Mouse (Mus musculus) liver, adult (tissue): ENCODE measurements around the gene Mtmr11.

Source experiments
- GATA4 ChIP-seq: IDR thresholded peaks from 2 replicates; pipeline ENCODE4 v1.6.1; 2014; ENCODE audit warnings: mild to moderate bottlenecking, low read length; ENCODE audit not compliant: insufficient replicate concordance

Mtmr11 gene

GRCm38 (mm10) chr3:96181510-96182381 is 19.9 kb downstream of the Mtmr11 start:
- TF ChIP-seq GATA4, result no peak

DNA sequence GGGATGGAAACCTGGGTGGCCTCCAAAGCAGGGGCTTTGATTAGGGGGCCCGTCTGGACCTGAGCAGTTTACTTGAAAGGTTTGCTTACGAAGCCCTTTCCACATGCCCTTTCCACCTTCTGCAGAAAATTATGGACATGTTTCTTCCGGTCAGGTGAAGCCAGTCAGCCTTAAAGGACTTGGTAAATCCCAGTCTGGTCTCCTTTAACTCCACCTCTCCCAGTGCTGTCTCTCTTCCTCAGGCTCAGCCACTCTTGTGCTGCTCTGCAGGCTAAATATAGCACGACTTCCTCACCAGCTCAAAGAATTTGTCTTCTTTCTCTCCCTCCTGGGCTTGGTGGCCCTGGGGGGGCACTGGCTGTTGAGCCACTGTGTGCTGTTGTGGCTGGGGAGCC is 20.6 kb downstream of the Mtmr11 start:
- TF ChIP-seq GATA4, result no peak

DNA sequence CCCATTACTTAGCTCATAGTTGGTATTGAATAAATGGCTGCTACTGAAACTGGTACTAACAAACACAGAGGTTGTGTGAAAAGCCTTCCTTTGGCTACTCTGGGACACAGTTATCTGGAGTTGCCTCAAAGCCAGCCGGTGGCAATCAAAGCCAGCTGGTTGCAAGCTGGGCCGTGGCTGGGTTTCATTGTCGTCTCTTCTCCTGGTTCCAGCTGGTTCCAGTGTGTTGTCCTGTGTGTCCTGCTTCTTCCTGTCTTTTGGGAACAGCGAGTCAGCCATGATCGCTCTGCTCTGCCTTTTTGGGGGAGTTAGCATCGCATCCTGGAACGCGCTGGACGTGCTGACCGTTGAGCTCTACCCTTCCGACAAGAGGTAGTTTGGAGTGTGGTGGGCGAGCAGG is 31.2 kb downstream of the Mtmr11 start:
- no peak for TF ChIP-seq GATA4

DNA sequence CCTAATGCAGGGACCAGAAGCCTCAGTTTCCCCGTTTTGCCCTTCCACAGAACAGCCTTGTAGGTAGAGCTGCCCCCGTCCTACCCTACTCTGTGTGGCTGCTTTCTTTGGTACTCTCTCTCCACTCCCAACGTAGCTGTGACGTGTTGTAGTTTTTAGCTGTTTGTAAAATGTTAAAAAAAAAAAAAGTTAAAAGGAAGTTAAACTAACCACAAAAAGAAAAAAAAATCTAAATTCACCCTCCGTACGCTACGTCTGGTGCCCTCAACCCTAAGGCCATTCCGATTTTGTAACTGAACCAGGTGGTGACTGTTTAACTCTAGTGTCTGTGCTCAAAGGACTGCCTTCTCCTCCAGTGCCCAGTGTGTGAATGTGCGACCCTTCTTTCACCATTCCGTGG is 33.2 kb downstream of the Mtmr11 start:
- no peak for TF ChIP-seq GATA4

DNA sequence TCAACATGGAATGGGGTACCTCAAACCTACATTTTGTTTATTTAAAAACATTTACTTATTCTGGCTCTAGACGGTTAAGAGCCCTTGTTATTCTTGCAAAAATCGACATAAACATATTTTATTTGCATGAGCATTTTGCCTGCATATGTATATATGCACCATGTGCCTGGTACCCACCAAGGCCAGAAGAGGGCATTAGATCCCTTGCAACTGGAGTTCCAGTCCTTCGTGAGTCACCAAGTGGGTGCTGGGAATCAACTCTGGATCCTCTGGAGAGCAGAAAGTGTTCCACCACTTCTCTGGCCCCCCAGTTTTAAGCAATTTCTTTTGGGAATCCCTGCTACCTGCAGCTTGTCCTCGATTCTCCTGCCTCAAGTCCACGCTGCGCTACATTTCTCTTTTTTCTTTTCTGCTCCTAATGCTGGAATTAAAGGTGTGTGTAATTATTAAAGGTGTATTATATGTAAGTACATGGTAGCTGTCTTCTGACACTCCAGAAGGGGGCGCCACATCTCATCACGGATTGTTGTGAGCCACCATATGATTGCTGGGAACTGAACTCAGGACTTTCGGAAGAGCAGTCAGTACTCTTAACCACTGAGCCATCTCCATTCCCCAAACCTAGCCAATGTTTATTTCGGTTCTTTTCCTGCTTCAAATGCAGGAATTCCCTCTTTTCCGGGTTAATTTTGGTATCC is 34.0 kb downstream of the Mtmr11 start:
- TF ChIP-seq GATA4, result no peak

GRCm38 (mm10) chr3:96196437-96197128 is 34.8 kb downstream of the Mtmr11 start:
- TF ChIP-seq GATA4, result no peak

DNA sequence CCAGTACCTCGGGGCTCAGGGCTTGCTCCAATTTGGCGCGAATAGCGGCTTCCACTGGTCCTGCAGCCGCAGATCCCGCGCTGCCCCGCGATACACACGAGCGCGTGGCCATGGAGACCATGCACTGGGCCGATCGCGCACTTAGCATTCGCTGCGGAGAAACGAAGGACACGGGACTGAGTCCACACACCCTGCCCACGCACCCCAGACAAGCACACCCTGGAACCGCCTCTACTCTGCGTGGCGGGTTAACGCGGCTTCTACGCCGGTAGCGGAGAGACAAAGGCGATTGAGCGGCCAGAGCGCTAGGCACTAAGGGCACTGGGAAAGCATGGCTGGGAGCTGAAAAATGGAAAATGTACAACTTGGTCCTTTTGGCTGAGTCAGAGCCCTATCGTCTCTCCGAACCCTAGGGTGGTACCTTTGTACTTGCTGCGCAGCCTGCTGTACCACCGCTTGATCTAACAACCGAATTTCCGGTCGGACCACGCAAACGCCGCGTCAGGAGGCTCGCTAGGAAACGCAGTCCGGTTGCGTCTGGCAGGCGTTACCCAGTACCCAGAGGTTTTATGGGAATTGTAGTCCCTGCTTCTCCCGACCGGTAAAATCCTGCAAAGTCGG is 35.4 kb downstream of the Mtmr11 start:
- no peak; the same call in 1 of the 2 replicates for TF ChIP-seq GATA4

- TF ChIP-seq GATA4, result no peak
Observed at GRCm38 (mm10) chr3:96198181-96198580, 36.4 kb downstream of the Mtmr11 start.

GRCm38 (mm10) chr3:96199731-96200130 is 37.9 kb downstream of the Mtmr11 start:
- no peak for TF ChIP-seq GATA4

DNA sequence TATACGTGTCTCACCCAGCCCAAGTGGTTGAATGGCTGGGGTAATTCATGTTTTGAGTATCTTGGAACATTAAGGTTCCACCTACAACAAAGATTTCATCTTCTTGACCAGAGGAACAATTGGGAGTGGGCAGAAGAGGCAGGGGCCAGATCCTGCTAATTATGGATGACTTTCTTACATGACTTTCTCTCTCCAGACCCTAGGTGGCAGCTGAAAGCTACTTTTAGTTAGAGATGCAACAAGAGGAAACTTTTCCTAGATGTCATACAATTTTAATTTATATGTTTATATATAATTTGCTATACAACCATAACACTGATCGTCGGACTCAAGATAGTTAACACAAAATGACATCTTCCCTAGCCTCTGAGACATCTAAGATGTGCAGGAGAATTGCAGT is 46.0 kb downstream of the Mtmr11 start:
- no peak for TF ChIP-seq GATA4

GRCm38 (mm10) chr3:96209242-96209641 is 47.4 kb downstream of the Mtmr11 start:
- TF ChIP-seq GATA4, result no peak

DNA sequence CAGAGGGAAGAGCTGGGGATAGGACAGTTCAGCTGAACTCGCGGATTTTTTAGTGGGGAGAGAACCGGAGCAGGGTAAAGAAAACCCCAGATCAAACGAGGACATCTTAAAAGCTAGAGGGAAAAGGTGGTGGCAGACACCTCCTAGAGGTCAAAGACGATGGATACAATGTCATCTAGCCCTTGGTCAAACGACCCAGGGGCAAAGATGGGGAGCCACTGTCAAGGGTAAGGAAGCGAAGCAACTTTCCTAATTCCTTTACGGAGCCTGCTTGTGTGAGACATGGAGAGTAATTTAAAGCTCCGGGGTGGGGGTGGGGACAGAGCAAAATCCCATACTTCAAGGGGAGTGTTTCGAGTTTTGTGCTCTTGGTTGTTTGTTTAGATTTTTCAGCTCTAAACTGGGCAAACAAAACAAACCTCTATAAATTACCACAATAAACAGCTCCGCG is 57.4 kb downstream of the Mtmr11 start:
- no peak for TF ChIP-seq GATA4

- TF ChIP-seq GATA4, result no peak
Observed at GRCm38 (mm10) chr3:96219661-96220130, 57.9 kb downstream of the Mtmr11 start, which contains the start of the genes Bola1 and Hist2h2ab. Bola1 (minus strand) TSS chr3:96219709. Hist2h2ab (plus strand) TSS chr3:96219865.

DNA sequence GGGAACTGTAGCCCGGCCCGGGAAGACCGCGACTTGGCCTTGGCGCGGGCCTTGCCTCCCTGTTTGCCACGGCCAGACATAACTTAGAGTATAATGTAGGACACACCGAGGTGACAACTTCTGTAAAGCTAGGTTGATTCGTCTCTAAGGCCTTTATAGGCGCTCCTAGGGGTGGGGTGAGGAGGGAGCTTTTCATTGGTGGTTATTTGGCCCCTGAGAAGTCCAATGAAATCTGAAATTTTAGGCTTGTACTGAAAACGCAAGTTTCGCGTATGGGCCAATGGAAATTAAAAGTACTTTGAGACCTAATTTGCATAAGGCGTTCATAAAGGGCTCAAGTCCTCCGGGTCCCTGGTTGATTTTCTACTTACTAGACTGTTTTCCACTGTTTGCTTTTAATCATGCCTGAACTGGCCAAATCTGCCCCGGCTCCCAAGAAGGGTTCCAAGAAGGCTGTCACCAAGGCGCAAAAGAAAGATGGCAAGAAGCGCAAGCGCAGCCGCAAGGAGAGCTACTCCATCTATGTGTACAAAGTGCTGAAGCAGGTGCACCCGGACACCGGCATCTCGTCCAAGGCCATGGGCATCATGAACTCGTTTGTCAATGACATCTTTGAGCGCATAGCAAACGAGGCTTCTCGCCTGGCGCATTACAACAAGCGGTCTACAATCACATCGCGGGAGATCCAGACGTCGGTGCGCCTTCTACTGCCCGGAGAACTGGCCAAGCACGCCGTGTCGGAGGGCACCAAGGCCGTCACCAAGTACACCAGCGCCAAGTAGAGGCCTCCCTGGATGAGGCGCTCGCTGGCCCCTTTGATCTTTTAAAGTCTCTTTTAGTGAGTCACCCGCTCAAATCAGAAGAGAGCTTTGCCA is 59.2 kb downstream of the Mtmr11 start, which contains the start of the genes Hist2h2ac and Hist2h2be:
Hist2h2ac (minus strand) TSS at position 116 of the 875 bp plus-strand sequence.
Hist2h2be (plus strand) TSS at position 355 of the 875 bp plus-strand sequence.
- no peak for TF ChIP-seq GATA4
